Mouse (Mus musculus) intestine, embryonic 14.5 days (tissue): ENCODE measurements around the gene Ano10. TPM values are rescaled to one million over a fixed set of nuclear protein-coding genes. Genes with fewer than 3 reads are reported as not detected.
A peak's percentile ranks its signal among the peaks of the same experiment; 100 is the strongest.

Source experiments
- ATAC-seq: fragments of 200-750 bp; cut with Nextera tagmentation; replicated peaks from 2 replicates; pipeline ENCODE4 v1.8.0; 2017; ENCODE audit warnings: low read depth, moderate number of reproducible peaks, moderate TSS enrichment, moderate library complexity; ENCODE audit not compliant: low FRiP score, low TSS enrichment
- DNase-seq: peaks from one replicate; pipeline ENCODE4 v3.0.0-alpha.2; 2018; ENCODE audit warnings: low spot score
- H3K27ac ChIP-seq: fragments of 300-500 bp; sonication (generic); 2 replicates; pipeline ENCODE4 v1.5.1; 2014; ENCODE audit warnings: low read depth, mild to moderate bottlenecking, control low read depth
- H3K27me3 ChIP-seq: fragments of 300-500 bp; sonication (generic); replicated peaks from 2 replicates; pipeline ENCODE4 v1.6.1; 2014; ENCODE audit warnings: low read length, control low read depth; ENCODE audit not compliant: control insufficient read depth, insufficient read depth
- H3K36me3 ChIP-seq: fragments of 300-500 bp; sonication (generic); 2 replicates; pipeline ENCODE4 v1.6.1; 2014; ENCODE audit warnings: low read length, control low read depth; ENCODE audit not compliant: control insufficient read depth, insufficient read depth
- H3K4me1 ChIP-seq: fragments of 300-500 bp; sonication (generic); replicated peaks from 2 replicates; pipeline ENCODE4 v1.6.1; 2014; ENCODE audit warnings: low read length, control low read depth, mixed read lengths; ENCODE audit not compliant: control insufficient read depth, insufficient read depth
- H3K4me2 ChIP-seq: fragments of 300-500 bp; sonication (generic); 2 replicates; pipeline ENCODE4 v1.6.1; 2014; ENCODE audit warnings: low read length
- H3K4me3 ChIP-seq: fragments of 300-500 bp; sonication (generic); 2 replicates; pipeline ENCODE4 v1.5.1; 2014; ENCODE audit warnings: low read depth, low read length, control low read depth, mixed read lengths
- H3K9ac ChIP-seq: fragments of 300-500 bp; sonication (generic); 2 replicates; pipeline ENCODE4 v1.6.1; 2014; ENCODE audit warnings: mild to moderate bottlenecking, low read length
- H3K9me3 ChIP-seq: fragments of 300-500 bp; sonication (generic); 2 replicates; pipeline ENCODE4 v1.6.1; 2016; ENCODE audit warnings: low read length, control low read depth; ENCODE audit not compliant: control insufficient read depth
- WGBS: fragments of 180-500 bp; shearing (Covaris S2); extraction: QIAGEN DNeasy Blood & Tissue Kit; methylation state at CpG from one replicate; pipeline ENCODE4 v1.1.7; 2014; 5-methylcytosine and 5-hydroxymethylcytosine counted together
- polyA plus RNA-seq: library from polyadenylated mRNA; unstranded; fragments of >200 nt; fragmentation: Nextera tagmentation; extraction: Ambion mirVana; gene quantifications from 2 replicates; pipeline ENCODE4 v1.2.1, GENCODE M21; 2014

The Ano10 gene
- polyA plus RNA-seq, 1 experiment from 2014 or later = 41.6 TPM

GRCm38 (mm10) chr9:122219934-122220333 lies 74.3 kb downstream of the Ano10 start:
- no peak overlapping the region for H3K27ac ChIP-seq
- WGBS = 67% methylated on average over 2 of the region's 2 CpGs
- H3K36me3 ChIP-seq = no peaks in the 10 kb centered on the region

GRCm38 (mm10) chr9:122216945-122217529 lies 77.2 kb downstream of the Ano10 start:
- Histone ChIP-seq H3K27me3 (no peaks in the 10 kb centered on the region), H3K36me3 (no peaks in the 10 kb centered on the region), H3K4me3 (no peak overlapping the region), H3K4me2 (no peak overlapping the region), H3K9ac (no peak overlapping the region), H3K27ac (no peak overlapping the region), H3K9me3 (no peaks in the 10 kb centered on the region), H3K4me1 (no peaks in the 10 kb centered on the region)
- DNase-seq (no peak), ATAC-seq (no peak)
- 74% methylated on average over 7 of the region's 7 CpGs for WGBS

More at GRCm38 (mm10) chr9:122219934-122220333, 74.3 kb downstream of the Ano10 start:
- Histone ChIP-seq H3K4me1 (no peaks in the 10 kb centered on the region), H3K4me3 (no peak overlapping the region), H3K9me3 (no peaks in the 10 kb centered on the region), H3K27me3 (no peaks in the 10 kb centered on the region), H3K4me2 (no peak overlapping the region), H3K9ac (no peak overlapping the region)
- ATAC-seq (no peak), DNase-seq (no peak)

GRCm38 (mm10) chr9:122215118-122215517 lies 79.1 kb downstream of the Ano10 start:
- no peaks in the 10 kb centered on the region for H3K9me3 ChIP-seq
- H3K27me3 ChIP-seq = no peaks in the 10 kb centered on the region
- no peaks in the 10 kb centered on the region for H3K4me1 ChIP-seq
- DNase-seq (no peak), ATAC-seq (no peak)
- H3K36me3 ChIP-seq = no peaks in the 10 kb centered on the region
- no peak overlapping the region for H3K9ac ChIP-seq
- H3K4me3 ChIP-seq = no peak overlapping the region
- no peak overlapping the region for H3K4me2 ChIP-seq
- H3K27ac ChIP-seq = no peak overlapping the region

- no peak overlapping the region for H3K9ac ChIP-seq
- WGBS = 75% methylated on average over 4 of the region's 4 CpGs
- H3K4me1 ChIP-seq = peaks cover 12% of the 10 kb centered on the region; the same call in 1 of the 2 replicates
- no peaks in the 10 kb centered on the region for H3K36me3 ChIP-seq
- no peak overlapping the region for H3K4me3 ChIP-seq
- DNase-seq = no peak
- H3K27ac ChIP-seq = no peak overlapping the region
- no peak overlapping the region for H3K4me2 ChIP-seq
- ATAC-seq = no peak
- 0 out of 2 replicates have a peak, but pooled peaks cover 2% of the 10 kb centered on the region for H3K9me3 ChIP-seq
- H3K27me3 ChIP-seq = no peaks in the 10 kb centered on the region
Observed at GRCm38 (mm10) chr9:122208311-122208710, 85.9 kb downstream of the Ano10 start.

GRCm38 (mm10) chr9:122205543-122206200 lies 88.6 kb downstream of the Ano10 start:
- Histone ChIP-seq H3K27ac (peak overlapping the region; percentile 43; the same call in 1 of the 2 replicates), H3K4me2 (no peak overlapping the region), H3K27me3 (no peaks in the 10 kb centered on the region), H3K9me3 (0 out of 2 replicates have a peak, but pooled peaks cover 2% of the 10 kb centered on the region), H3K36me3 (no peaks in the 10 kb centered on the region), H3K9ac (no peak overlapping the region), H3K4me3 (no peak overlapping the region), H3K4me1 (peaks cover 12% of the 10 kb centered on the region; the same call in 1 of the 2 replicates)
- DNase-seq = no peak
- no peak for ATAC-seq
- WGBS = 48% methylated on average over 11 of the region's 11 CpGs

GRCm38 (mm10) chr9:122204508-122204907 lies 89.7 kb downstream of the Ano10 start:
- Histone ChIP-seq H3K9me3 (0 out of 2 replicates have a peak, but pooled peaks cover 2% of the 10 kb centered on the region), H3K4me1 (peaks cover 12% of the 10 kb centered on the region; the same call in 1 of the 2 replicates), H3K36me3 (no peaks in the 10 kb centered on the region), H3K9ac (no peak overlapping the region), H3K4me2 (no peak overlapping the region), H3K4me3 (no peak overlapping the region), H3K27ac (no peak overlapping the region), H3K27me3 (no peaks in the 10 kb centered on the region)
- DNase-seq (no peak), ATAC-seq (no peak)
- WGBS = 68% methylated on average over 7 of the region's 7 CpGs

GRCm38 (mm10) chr9:122199253-122199652 lies 95.0 kb downstream of the Ano10 start:
- WGBS = 32% methylated on average over 6 of the region's 6 CpGs
- Histone ChIP-seq H3K9me3 (no peaks in the 10 kb centered on the region), H3K9ac (no peak overlapping the region), H3K4me3 (no peak overlapping the region), H3K4me2 (no peak overlapping the region), H3K27me3 (no peaks in the 10 kb centered on the region), H3K36me3 (no peaks in the 10 kb centered on the region), H3K27ac (no peak overlapping the region), H3K4me1 (peaks cover 6% of the 10 kb centered on the region; the same call in 1 of the 2 replicates)
- ATAC-seq = no peak
- peak; percentile 69 for DNase-seq

- H3K4me3 ChIP-seq = no peak overlapping the region
- DNase-seq = no peak
- peaks cover 6% of the 10 kb centered on the region; the same call in 1 of the 2 replicates for H3K4me1 ChIP-seq
- H3K27ac ChIP-seq = no peak overlapping the region
- no peaks in the 10 kb centered on the region for H3K36me3 ChIP-seq
- no peak overlapping the region for H3K9ac ChIP-seq
- ATAC-seq = no peak
- H3K27me3 ChIP-seq = no peaks in the 10 kb centered on the region
- no peaks in the 10 kb centered on the region for H3K9me3 ChIP-seq
- H3K4me2 ChIP-seq = no peak overlapping the region
- WGBS = 75% methylated on average over 3 of the region's 3 CpGs
Observed at GRCm38 (mm10) chr9:122198621-122199020, 95.6 kb downstream of the Ano10 start.
